Mouse (Mus musculus) forebrain, embryonic 12.5 days (tissue): ENCODE measurements at regions not wholly inside any gene's neighbourhood (a gene's known extent, or its start where the extent isn't known, plus 50 kb on each side); places are given as distances from the start of the nearest gene placed in this dataset.
"Not testable (repeated sequence)": the region's sequence is repeated elsewhere in the genome, so short reads cannot be mapped to it uniquely, and the experiment has no call there.

ENCODE experiments used
- ATAC-seq: fragments of 200-750 bp; cut with Nextera tagmentation; 2 replicates; pipeline ENCODE4 v1.8.0; 2017; ENCODE audit warnings: moderate TSS enrichment; ENCODE audit not compliant: low FRiP score
- H3K27ac ChIP-seq: fragments of 300-500 bp; sonication (generic); 2 replicates; pipeline ENCODE4 v1.5.1; 2016; ENCODE audit warnings: mild to moderate bottlenecking
- H3K27me3 ChIP-seq: fragments of 300-500 bp; sonication (generic); 2 replicates; pipeline ENCODE4 v1.6.1; 2016; ENCODE audit warnings: mild to moderate bottlenecking
- H3K36me3 ChIP-seq: fragments of 300-500 bp; sonication (generic); replicated peaks from 2 replicates; pipeline ENCODE4 v1.6.1; 2016; ENCODE audit warnings: mild to moderate bottlenecking
- H3K4me1 ChIP-seq: fragments of 300-500 bp; sonication (generic); 2 replicates; pipeline ENCODE4 v1.6.1; 2016
- H3K4me2 ChIP-seq: fragments of 300-500 bp; sonication (generic); 2 replicates; pipeline ENCODE4 v1.6.1; 2016; ENCODE audit warnings: mild to moderate bottlenecking, moderate library complexity
- H3K4me3 ChIP-seq: fragments of 300-500 bp; sonication (generic); replicated peaks from 2 replicates; pipeline ENCODE4 v1.5.1; 2016; ENCODE audit warnings: mild to moderate bottlenecking
- H3K9ac ChIP-seq: fragments of 300-500 bp; sonication (generic); 2 replicates; pipeline ENCODE4 v1.6.1; 2016; ENCODE audit warnings: mild to moderate bottlenecking
- H3K9me3 ChIP-seq: fragments of 300-500 bp; sonication (generic); 2 replicates; pipeline ENCODE4 v1.6.1; 2016
- WGBS: fragments of 180-500 bp; shearing (Covaris S2); methylation state at CpG from one replicate; pipeline ENCODE4 v1.1.7; 2016; 5-methylcytosine and 5-hydroxymethylcytosine counted together

DNA sequence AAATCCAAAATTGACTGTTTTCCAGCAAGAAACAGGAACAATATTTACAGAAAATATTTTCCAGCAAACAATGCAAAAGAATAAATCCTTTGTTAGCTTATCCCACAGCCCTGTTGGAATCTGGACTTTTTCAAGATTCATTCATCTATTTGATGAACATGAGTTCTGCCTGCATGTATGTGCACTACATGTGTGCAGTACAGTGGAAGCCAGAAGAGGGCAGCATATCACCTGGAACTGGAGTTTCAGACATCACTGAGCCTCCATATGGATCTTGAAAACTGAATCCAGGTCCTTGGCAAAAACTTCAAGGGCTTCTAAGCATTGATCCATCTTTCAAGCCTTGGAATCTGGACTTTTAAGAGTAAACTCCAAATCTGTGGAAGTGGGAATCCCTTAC lies 286.9 kb upstream of the Irx1 start:
- H3K9ac ChIP-seq, result no peak overlapping the region
- no peak overlapping the region for H3K4me2 ChIP-seq
- H3K27ac ChIP-seq, result no peak overlapping the region
- H3K9me3 ChIP-seq, result no peaks in the 10 kb centered on the region
- no peak for ATAC-seq
- no peaks in the 10 kb centered on the region for H3K4me1 ChIP-seq
- H3K4me3 ChIP-seq, result no peak overlapping the region
- no peaks in the 10 kb centered on the region for H3K36me3 ChIP-seq
- no peaks in the 10 kb centered on the region for H3K27me3 ChIP-seq

DNA sequence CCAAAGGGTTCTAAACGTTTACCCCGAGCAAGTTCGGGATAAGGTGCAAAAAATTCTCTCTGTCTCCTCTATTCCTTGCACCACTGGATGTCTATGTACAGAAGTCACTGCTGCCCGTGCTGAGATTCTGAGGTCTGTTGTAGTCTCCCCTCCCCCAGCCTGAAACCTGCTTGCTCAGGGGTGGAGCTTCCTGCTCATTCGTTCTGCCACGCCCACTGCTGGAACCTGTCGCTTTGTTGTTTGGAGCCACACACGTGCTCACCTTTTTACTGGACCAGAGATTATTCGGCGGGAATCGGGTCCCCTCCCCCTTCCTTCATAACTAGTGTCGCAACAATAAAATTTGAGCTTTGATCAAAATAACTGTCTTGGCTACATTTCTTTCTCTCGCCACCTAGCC lies 289.7 kb upstream of the Irx1 start:
- H3K27ac ChIP-seq, ATAC-seq: not testable (repeated sequence)

DNA sequence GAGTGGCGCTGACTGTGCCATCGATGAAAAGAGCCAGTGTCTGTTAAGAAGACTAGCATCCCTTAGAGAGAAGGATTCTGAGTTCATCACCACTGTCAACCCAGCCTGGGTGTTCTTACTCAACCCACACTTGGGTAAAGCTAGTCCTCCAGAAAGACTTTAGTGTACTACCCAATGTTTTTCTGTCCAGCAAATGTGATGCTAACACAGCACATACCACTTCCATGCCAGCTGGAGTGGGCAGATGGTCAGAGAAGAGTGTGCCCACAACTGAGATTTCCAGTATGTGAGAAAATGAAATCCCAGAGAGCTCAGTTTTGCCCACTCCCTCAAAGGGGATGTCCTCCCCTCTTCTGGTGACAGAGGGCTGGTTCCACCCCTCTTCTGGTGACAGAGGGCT lies 295.3 kb upstream of the Irx1 start:
- Histone ChIP-seq H3K4me1 (peaks cover 5% of the 10 kb centered on the region; the same call in 1 of the 2 replicates), H3K9ac (no peak overlapping the region), H3K36me3 (no peaks in the 10 kb centered on the region), H3K9me3 (no peaks in the 10 kb centered on the region), H3K4me2 (no peak overlapping the region), H3K27ac (no peak overlapping the region), H3K4me3 (no peak overlapping the region), H3K27me3 (peaks cover 25% of the 10 kb centered on the region; the same call in 1 of the 2 replicates)
- ATAC-seq, result no peak
- WGBS, result 98% methylated on average over 2 of the region's 2 CpGs

More for the DNA sequence above, 289.7 kb upstream of the Irx1 start:
- H3K4me1 ChIP-seq, H3K9me3 ChIP-seq, H3K4me2 ChIP-seq, H3K4me3 ChIP-seq, H3K27me3 ChIP-seq, H3K9ac ChIP-seq, H3K36me3 ChIP-seq: not testable (repeated sequence)
- WGBS, result 58% methylated on average over 13 of the region's 13 CpGs

DNA sequence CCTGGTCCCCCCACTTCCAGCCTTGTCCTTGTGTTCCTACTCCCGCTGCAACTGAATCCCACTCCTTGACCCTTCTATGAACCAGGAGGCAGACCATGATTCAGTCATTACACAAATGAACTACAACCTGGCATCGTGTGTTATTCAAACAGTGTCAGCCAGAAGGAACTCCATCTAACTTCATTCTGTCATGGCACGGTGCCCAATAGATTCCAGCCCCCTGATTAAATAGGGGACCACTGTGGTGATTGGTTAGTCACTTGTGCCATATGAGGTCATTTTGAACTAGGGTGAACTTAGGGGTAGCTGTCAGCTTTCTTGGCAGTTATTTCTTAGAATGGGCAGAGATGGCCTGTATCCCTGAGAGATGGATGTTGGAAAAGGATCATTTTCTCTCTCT lies 300.9 kb upstream of the Irx1 start:
- Histone ChIP-seq H3K27ac (no peak overlapping the region), H3K27me3 (peaks cover 48% of the 10 kb centered on the region; the same call in 1 of the 2 replicates), H3K36me3 (no peaks in the 10 kb centered on the region), H3K4me3 (no peak overlapping the region), H3K4me1 (peaks cover 10% of the 10 kb centered on the region), H3K4me2 (no peak overlapping the region), H3K9ac (no peak overlapping the region), H3K9me3 (no peaks in the 10 kb centered on the region)
- no peak for ATAC-seq
- 76% methylated on average over 3 of the region's 3 CpGs for WGBS

DNA sequence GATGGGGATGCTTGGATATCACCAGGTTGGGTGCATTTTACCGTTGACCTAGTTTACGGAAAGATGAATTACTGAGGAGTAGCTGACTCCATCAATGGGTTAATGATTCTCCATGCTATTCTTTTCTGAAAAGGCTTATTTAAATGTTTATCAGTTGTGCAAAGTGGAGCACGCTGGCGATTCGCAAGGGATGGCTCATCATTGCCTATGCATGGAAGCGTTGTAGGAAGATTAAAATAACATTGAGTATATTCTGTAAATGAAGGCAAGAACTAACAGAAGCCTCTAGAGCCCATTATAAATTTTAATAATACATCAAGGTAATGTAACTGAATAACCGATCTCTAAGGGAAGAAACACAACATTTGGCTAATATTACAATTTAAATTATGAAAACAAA lies 301.6 kb upstream of the Irx1 start:
- Histone ChIP-seq H3K9me3 (no peaks in the 10 kb centered on the region), H3K36me3 (no peaks in the 10 kb centered on the region), H3K27me3 (peaks cover 50% of the 10 kb centered on the region; the same call in 1 of the 2 replicates), H3K4me2 (no peak overlapping the region), H3K4me3 (no peak overlapping the region), H3K27ac (no peak overlapping the region), H3K9ac (no peak overlapping the region), H3K4me1 (peaks cover 7% of the 10 kb centered on the region)
- ATAC-seq, result no peak
- WGBS, result 73% methylated on average over 7 of the region's 7 CpGs

DNA sequence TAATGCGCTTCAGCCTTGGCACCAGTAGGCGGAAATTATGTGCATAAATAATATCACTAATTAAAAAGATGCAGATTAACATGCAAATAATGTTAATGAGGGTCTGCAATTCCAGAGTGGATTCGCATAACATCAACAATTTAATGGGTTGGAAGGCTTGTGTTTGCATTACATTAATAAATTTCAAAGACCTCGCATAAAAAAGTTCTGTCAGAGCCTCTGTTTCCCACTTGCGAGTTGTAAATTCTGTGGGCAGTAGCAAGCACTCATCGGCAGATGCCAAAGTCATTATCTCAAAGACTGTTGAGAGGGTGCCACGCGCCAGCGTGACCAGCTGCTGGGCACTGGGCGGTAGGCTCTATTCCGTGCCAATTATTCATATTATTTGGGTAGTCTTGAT lies 302.1 kb upstream of the Irx1 start:
- no peak overlapping the region for H3K9ac ChIP-seq
- ATAC-seq, result no peak; the same call in 1 of the 2 replicates
- H3K9me3 ChIP-seq, result no peaks in the 10 kb centered on the region
- H3K4me3 ChIP-seq, result no peak overlapping the region
- no peaks in the 10 kb centered on the region for H3K36me3 ChIP-seq
- H3K27me3 ChIP-seq, result peaks cover 45% of the 10 kb centered on the region; the same call in 1 of the 2 replicates
- peaks cover 7% of the 10 kb centered on the region for H3K4me1 ChIP-seq
- no peak overlapping the region for H3K4me2 ChIP-seq
- no peak overlapping the region for H3K27ac ChIP-seq
- WGBS, result 57% methylated on average over 11 of the region's 11 CpGs

DNA sequence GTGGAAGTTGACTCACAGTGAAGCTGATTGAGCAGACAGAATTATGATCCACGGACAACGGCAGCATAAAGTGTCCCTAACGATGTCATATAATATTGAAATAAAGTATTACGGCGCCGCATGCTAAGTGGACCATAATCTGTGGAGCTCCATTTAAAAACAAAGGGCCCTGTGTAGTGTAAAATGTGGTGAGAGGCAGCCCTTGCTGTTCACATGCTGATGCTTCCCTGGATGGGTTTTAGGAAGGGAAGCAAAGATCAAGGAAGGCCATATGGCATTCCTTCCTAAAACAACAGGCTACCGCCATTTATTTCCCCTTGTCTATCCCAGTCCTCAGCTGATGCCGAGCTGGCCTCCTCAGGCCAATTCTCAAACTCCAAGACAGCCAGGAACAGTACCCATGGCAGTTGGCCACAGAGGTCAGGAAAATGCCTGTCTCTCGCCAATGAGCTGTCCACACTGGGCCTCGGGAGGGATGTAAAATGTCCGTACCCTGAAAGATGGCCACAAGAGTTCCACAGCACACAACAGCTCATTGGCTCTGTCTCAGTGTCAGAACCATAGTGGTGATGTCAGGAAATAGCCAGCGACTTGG lies 302.7 kb upstream of the Irx1 start:
- peaks cover 7% of the 10 kb centered on the region for H3K4me1 ChIP-seq
- ATAC-seq, result no peak
- no peak overlapping the region for H3K4me2 ChIP-seq
- no peak overlapping the region for H3K4me3 ChIP-seq
- no peak overlapping the region for H3K27ac ChIP-seq
- 73% methylated on average over 12 of the region's 12 CpGs for WGBS
- H3K27me3 ChIP-seq, result peaks cover 43% of the 10 kb centered on the region; the same call in 1 of the 2 replicates
- H3K36me3 ChIP-seq, result no peaks in the 10 kb centered on the region
- H3K9ac ChIP-seq, result no peak overlapping the region
- H3K9me3 ChIP-seq, result no peaks in the 10 kb centered on the region

DNA sequence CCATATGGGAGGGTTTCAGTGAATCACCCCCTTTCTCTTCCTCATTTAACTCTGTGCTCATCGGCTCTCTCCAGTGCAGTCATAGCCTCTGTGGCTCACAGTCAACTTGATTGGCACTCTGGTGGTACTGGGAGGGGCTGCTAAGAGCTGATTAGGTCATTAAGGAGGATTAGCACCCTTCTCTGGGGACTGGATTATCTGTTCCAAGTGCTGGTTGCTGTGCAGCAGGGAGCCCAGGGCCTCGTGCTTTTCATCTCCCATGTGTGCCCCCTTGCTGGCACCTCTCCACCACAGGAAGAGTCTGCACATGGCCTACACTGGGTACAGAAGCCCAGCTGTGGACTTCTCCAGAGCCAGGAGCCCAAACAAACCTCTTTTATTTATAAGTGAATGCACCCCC lies 316.8 kb upstream of the Irx1 start:
- H3K4me3 ChIP-seq, result no peak overlapping the region
- WGBS, result 13% methylated on average over 2 of the region's 2 CpGs
- ATAC-seq, result peak; percentile 63; the same call in 1 of the 2 replicates

DNA sequence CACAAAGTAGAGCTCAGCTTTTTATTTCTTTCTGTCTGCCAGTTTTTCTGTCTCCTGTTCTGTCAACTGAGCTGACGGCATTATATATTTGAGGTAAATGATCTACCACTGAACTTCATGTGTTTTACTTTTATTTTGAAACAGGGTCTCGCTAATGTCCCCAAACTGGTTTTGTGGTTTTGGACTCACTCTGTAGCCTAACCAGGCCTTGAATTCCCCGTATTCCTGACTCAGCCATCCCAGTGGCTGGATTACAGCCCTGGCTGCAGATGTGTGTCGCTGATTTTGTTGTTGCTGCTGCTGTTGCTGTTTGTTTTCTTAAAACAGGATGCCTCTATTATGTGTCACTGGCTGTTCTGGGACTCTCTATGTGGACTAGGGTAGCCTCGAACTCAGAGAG lies 317.3 kb upstream of the Irx1 start:
- no peak overlapping the region for H3K27ac ChIP-seq
- 91% methylated on average over 5 of the region's 5 CpGs for WGBS
- no peaks in the 10 kb centered on the region for H3K36me3 ChIP-seq
- H3K9ac ChIP-seq, result no peak overlapping the region
- no peak overlapping the region for H3K4me2 ChIP-seq
- no peak overlapping the region for H3K4me3 ChIP-seq
- H3K9me3 ChIP-seq, result no peaks in the 10 kb centered on the region
- H3K4me1 ChIP-seq, result no peaks in the 10 kb centered on the region; the same call in 1 of the 2 replicates
- no peak for ATAC-seq
- peaks cover 65% of the 10 kb centered on the region for H3K27me3 ChIP-seq

More for the DNA sequence above, 316.8 kb upstream of the Irx1 start:
- no peaks in the 10 kb centered on the region for H3K9me3 ChIP-seq
- H3K9ac ChIP-seq, result no peak overlapping the region
- no peaks in the 10 kb centered on the region for H3K36me3 ChIP-seq
- H3K27me3 ChIP-seq, result peaks cover 64% of the 10 kb centered on the region
- H3K27ac ChIP-seq, result no peak overlapping the region
- H3K4me2 ChIP-seq, result no peak overlapping the region
- H3K4me1 ChIP-seq, result no peaks in the 10 kb centered on the region; the same call in 1 of the 2 replicates

DNA sequence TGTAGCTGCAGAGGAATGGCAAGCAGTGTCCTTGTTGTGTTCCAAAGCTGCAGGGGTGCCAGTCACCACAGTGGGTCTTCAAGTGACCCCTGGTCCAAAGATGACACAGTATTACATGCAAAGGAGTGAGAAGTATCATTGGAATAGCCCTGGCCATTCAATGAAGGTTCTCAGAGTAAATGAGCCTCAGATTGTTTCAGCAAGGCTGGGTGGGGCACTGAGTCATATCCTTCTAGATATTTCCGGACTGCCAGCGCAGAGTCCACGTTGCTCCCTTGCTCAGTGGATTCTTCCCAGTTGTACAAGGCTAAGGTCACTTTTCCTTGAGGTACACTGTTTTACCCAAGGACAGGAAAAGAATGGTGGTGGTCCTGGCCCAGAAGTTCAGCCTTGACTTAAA lies 319.2 kb upstream of the Irx1 start:
- H3K4me2 ChIP-seq, result no peak overlapping the region
- 92% methylated on average over 3 of the region's 3 CpGs for WGBS
- H3K27me3 ChIP-seq, result peaks cover 71% of the 10 kb centered on the region
- no peak overlapping the region for H3K27ac ChIP-seq
- no peak overlapping the region for H3K9ac ChIP-seq
- no peaks in the 10 kb centered on the region for H3K9me3 ChIP-seq
- H3K4me3 ChIP-seq, result no peak overlapping the region
- no peak for ATAC-seq
- H3K4me1 ChIP-seq, result no peaks in the 10 kb centered on the region; the same call in 1 of the 2 replicates
- H3K36me3 ChIP-seq, result no peaks in the 10 kb centered on the region

DNA sequence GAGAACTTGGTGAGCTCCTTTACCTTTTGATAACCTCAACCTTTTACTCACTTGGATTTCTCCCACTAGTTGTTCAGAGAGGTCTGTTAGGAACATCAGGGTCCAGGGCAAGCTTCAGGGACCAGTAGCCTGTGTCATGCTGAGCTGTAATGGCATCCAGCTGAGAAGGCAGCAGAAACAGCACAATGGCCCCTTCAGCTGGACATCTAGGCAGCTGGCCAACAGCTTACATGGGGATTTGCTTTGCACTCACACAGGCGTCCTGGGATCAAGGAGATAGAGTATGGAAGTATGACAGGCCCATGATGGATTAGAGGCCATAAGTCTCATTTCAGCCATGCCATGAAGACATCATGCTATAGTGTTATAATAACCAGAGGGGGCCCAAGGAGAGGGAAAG lies 320.2 kb upstream of the Irx1 start:
- 39% methylated on average over 1 of the region's 1 CpGs for WGBS
- Histone ChIP-seq H3K27me3 (peaks cover 69% of the 10 kb centered on the region), H3K4me2 (no peak overlapping the region)

DNA sequence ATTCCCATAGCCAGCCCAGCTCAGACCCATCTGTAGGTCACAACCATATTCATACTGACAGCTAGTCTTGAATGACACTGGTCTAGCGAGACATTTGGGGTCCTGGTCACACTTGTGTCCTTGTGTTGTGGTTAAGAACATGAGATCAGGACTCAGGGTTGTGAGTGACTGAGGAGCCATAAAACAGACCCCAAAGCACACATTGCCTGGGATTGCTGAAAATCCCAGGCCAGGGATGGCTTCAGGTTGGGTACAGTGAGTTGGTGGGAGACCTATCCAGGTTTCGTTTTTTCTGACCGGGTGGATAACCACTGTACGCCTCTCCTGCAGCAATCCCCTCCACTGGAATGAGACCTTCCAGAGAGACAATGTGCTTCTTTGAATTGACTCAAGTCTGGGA lies 322.8 kb upstream of the Irx1 start:
- no peak overlapping the region for H3K9ac ChIP-seq
- no peak for ATAC-seq
- H3K4me2 ChIP-seq, result no peak overlapping the region
- H3K4me3 ChIP-seq, result no peak overlapping the region
- no peaks in the 10 kb centered on the region for H3K9me3 ChIP-seq
- 98% methylated on average over 4 of the region's 4 CpGs for WGBS
- no peak overlapping the region for H3K27ac ChIP-seq
- peaks cover 20% of the 10 kb centered on the region for H3K4me1 ChIP-seq
- peaks cover 80% of the 10 kb centered on the region for H3K27me3 ChIP-seq
- H3K36me3 ChIP-seq, result no peaks in the 10 kb centered on the region

More for the DNA sequence above, 320.2 kb upstream of the Irx1 start:
- ATAC-seq, result no peak
- no peaks in the 10 kb centered on the region for H3K9me3 ChIP-seq
- H3K4me1 ChIP-seq, result peaks cover 6% of the 10 kb centered on the region
- no peak overlapping the region for H3K4me3 ChIP-seq
- no peak overlapping the region for H3K9ac ChIP-seq
- no peak overlapping the region for H3K27ac ChIP-seq
- H3K36me3 ChIP-seq, result no peaks in the 10 kb centered on the region

DNA sequence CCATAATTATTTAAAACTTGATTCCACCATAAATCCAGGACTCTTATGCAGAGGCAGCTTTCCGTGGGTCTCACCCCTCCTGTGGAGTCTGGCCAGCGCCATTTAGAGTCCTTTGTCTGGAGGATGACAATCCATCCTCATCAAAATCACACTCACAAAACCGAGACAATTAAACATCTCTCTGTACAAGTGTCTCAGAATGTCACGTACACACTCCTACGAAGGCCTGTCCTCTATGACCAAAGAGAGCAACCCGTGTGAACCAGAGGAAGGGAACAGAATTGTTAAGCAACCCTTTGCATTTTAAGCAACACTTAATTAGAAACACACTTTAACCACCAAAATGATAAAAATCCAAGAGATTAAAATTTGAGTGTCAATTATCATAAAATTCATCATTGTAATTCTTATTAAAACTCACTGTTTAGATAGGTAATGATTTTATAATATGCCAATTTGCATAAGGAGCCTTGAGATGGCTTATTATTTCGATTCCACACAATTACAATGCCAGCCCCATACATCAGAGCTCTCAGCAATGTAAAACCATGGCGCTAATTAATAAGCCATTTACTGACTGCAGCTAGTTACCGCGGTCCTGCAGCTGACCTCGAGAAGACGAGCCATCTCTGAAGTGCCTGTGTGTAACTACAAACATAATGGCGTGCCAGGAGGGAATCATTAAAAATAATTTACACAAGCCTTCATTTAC lies 325.0 kb upstream of the Irx1 start:
- peak; percentile 79 for ATAC-seq
- H3K27ac ChIP-seq, result 0 out of 2 replicates have a peak overlapping the region, but pooled peaks have one; percentile 9

More for the DNA sequence above, 325.0 kb upstream of the Irx1 start:
- Histone ChIP-seq H3K36me3 (no peaks in the 10 kb centered on the region), H3K9me3 (no peaks in the 10 kb centered on the region), H3K27me3 (peaks cover 75% of the 10 kb centered on the region), H3K9ac (no peak overlapping the region), H3K4me1 (peaks cover 38% of the 10 kb centered on the region), H3K4me3 (0 out of 2 replicates have a peak overlapping the region, but pooled peaks have one; percentile 1), H3K4me2 (peak overlapping the region; percentile 17; the same call in 1 of the 2 replicates)
- WGBS, result 13% methylated on average over 13 of the region's 13 CpGs
